Mouse (Mus musculus) cerebellum, adult 18-20 months (tissue): ENCODE results near the gene Ube2dnl2.

Experiments used
- DNase-seq, 2 experiments: peaks; one replicate each; pipeline ENCODE4 v3.0.0; 2021

Gene Ube2dnl2

DNA sequence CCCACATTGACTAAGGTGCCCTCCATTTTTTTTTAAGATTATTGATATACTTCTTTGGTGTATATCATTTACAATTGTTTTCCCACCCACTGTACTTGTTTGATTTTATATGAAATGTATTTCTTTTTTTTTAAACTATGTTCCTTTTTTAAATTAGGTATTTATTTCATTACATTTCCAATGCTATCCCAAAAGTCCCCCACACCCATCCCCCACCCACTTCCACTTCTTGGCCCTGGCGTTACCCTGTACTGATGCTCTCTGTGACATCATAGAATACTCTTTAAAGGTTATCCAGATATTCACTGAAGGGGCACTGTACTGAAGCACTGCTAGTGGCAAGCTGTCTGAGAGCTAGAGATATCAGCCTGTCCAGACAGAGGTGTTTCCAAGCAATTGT is at the start of gene Ube2dnl2:
Gene Ube2dnl2, plus strand, starts transcription at position 301 of the 400 bp plus-strand sequence.
- no peak for DNase-seq

DNA sequence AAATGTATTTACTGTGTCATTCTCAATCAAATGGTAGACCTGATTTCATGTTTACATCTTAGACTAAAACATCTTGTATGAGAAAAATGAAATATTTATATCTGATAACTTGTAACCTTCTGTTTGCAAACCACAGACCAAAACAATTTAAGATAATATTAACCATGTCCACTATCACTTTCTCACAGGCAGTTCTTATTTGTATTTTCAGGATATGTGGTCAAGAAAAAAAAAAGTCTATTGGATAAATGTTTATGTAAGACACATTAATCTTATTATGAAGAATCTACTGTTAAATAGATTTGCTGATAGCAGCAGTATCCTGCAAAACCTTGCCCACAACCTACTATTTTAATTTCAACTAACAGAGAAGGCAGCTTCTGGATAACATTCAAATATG is 11.9 kb upstream of the Ube2dnl2 start:
- no peak for DNase-seq

GRCm38 (mm10) chrX:114897506-114897905 is 9.9 kb upstream of the Ube2dnl2 start:
- no peak for DNase-seq

GRCm38 (mm10) chrX:114903391-114903790 is 4.0 kb upstream of the Ube2dnl2 start:
- no peak for DNase-seq

- DNase-seq: no peak
Measured at GRCm38 (mm10) chrX:114904712-114905111, 2.7 kb upstream of the Ube2dnl2 start, which contains the start of gene Ube2dnl1. Gene Ube2dnl1 (plus strand): TSS chrX:114905012.

DNA sequence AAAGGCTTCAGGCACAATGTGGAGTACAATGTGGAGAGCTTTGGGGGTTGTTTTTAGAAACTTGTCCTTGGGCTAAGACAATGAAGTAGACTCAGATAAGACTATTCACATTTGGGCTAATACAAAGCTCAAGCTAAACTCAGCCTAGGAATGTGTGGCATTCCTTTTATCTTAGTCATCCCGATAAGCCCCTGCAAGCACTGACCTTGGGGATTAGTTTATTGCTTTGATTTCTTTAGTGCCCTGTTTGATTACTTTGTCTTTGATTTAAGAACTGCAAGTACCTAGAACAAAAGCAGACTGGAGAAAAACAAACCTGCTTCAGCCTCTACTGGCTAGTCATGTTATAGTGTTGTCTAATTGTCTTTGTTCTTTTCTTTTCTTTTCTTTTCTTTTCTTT is 47.7 kb downstream of the Ube2dnl2 start:
- no peak for DNase-seq
